Mouse (Mus musculus) cerebellum, adult 9-10 months (tissue): Measurements from ENCODE around the gene Bcl2l15.

ENCODE experiments used
- DNase-seq: peaks from one replicate; pipeline ENCODE4 v3.0.0; 2022

Bcl2l15 gene

DNA sequence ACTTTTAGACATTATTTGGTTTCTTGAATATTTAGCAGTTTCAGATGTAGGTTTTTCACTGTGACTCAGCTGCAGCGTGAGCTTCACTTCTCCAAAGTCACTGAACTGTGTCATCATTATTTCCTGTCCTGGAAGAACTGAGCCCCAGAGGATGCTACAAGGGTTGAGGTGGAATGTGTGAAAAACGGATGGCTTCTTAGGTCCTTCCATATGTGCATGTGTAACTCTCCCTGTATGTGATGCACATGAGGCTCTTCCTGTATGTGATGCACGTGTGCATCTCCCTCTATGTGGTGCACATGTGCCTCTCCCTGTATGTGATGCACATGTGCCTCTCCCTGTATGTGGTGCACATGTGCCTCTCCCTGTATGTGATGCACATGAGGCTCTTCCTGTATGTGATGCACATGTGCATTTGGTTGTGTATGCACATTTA, 40.3 kb downstream of the Bcl2l15 start:
- DNase-seq, result no peak

- no peak for DNase-seq
Observed at GRCm38 (mm10) chr3:103874329-103874728, 41.9 kb downstream of the Bcl2l15 start.

DNA sequence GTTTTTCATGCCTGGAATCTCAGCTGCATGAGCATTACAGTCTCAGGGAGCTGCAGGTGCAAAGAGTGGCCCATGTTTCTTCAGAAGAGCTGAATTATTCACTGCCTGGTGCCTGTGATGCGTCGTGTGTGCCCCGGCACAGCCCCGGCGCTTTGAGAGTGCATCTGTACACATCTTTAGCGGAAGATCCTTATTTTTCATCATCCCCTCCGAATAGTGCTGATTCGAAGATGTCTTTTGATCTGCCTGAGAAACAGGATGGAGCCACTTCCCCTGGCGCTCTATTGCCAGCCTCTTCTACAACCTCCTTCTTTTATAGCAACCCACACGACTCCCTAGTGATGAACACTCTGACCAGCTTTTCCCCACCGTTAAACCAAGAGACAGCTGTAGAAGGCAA, 53.5 kb downstream of the Bcl2l15 start:
- DNase-seq, result no peak

DNA sequence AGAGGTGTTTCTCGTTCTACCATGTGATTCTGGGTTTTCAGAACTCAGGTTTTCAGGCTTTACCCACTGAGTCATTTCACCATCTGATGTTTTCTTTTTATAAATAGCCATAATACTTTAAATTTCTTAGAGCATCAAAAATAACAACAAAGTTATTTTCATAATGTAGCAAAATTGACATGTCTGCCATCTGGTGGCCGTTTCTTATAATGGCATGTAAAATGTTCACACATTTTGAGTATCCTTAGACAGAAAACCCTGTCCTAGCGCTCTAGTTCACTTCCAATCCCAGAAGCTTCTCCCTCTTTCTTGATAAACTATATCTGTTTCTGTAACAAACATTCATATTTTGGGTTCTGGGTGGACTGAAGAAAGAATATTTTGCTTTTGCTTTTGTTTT, 55.2 kb downstream of the Bcl2l15 start:
- peak; percentile 81 for DNase-seq

DNA sequence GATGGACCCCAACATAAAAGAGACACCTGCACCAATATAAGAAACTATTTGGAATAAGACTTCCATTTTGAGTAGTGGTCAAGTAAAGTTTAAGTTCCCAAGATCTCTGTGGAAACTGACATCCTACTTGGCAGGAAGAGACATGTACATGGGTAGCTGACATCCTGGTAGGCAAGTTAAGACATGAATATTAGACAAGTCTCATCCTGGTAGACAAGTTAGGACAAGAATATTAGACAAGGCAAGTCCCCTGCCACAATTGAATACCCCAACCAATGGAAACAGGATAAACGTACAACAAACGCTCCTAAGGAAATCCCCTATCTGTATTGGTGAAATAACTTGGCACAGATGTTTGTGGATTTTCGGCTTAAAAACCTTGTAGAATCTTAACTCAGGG, 61.0 kb downstream of the Bcl2l15 start:
- no peak for DNase-seq
